Mouse (Mus musculus): ENCODE results near the gene Rnf38.

- no peak for TF ChIP-seq POLR2AphosphoS5 (IDR thresholded peaks at IDR 0.05; ENCODE audit: insufficient replicate concordance, low read depth, low read length)
- no peak for TF ChIP-seq CTCF (IDR thresholded peaks at IDR 0.05; ENCODE audit: low read depth, low read length)
Measured at GRCm38 (mm10) chr4:44166702-44167396, 66.7 kb downstream of the Rnf38 start.
